Mouse (Mus musculus) heart, adult 2 months (tissue): ENCODE measurements at regions not wholly inside any gene's neighbourhood (a gene's known extent, or its start where the extent isn't known, plus 50 kb on each side); places are given as distances from the start of the nearest gene placed in this dataset.

ENCODE experiments used
- CTCF ChIP-seq: fragments of 200-600 bp; IDR thresholded peaks from 2 replicates; pipeline ENCODE4 v1.8.1; 2022; ENCODE audit warnings: antibody characterized with exemption, mild to moderate bottlenecking, moderate library complexity
- EP300 ChIP-seq: fragments of 200-500 bp; IDR thresholded peaks from 2 replicates; pipeline ENCODE4 v1.6.1; 2011; ENCODE audit warnings: low read depth, low read length, control low read depth; ENCODE audit not compliant: insufficient read depth
- POLR2A ChIP-seq: fragments of 200-500 bp; IDR thresholded peaks from 2 replicates; pipeline ENCODE4 v1.6.1; 2011; ENCODE audit warnings: mild to moderate bottlenecking, low read depth, low read length, control low read depth; ENCODE audit not compliant: insufficient read depth

- TF ChIP-seq POLR2A = no peak
- no peak for TF ChIP-seq CTCF
- no peak for TF ChIP-seq EP300
Observed at GRCm38 (mm10) chr9:52283558-52283957, 115.2 kb upstream of the Zc3h12c start.
